Mouse (Mus musculus) urinary bladder, adult 18-20 months (tissue): Measurements from ENCODE around the gene Efnb3.

Experiments
- DNase-seq, 2 experiments: peaks; one replicate each; pipeline ENCODE4 v3.0.0; 2022; ENCODE audit warnings: low spot score in 2 of 2, mixed read lengths in 2 of 2

The Efnb3 gene

DNA sequence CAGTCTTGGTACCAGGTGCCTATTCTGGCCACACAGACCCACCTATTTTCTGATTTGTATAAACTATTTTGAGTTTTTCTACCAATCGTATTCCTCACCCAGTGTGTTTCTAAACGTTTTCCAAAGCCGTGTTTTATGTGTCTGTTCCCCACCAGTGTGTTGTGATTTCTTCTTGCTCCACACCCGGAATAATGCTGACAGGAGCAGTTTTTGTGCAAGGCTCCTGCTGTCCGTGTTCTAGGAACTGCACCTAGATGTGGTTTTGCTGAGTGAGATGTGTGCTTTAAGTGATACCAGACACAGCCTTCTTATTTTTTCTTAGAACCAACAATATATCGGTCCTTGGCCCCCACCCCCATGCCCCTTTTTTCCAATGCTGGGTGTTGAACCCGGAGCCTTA, 24.0 kb upstream of the Efnb3 start:
- DNase-seq, result no peak

DNA sequence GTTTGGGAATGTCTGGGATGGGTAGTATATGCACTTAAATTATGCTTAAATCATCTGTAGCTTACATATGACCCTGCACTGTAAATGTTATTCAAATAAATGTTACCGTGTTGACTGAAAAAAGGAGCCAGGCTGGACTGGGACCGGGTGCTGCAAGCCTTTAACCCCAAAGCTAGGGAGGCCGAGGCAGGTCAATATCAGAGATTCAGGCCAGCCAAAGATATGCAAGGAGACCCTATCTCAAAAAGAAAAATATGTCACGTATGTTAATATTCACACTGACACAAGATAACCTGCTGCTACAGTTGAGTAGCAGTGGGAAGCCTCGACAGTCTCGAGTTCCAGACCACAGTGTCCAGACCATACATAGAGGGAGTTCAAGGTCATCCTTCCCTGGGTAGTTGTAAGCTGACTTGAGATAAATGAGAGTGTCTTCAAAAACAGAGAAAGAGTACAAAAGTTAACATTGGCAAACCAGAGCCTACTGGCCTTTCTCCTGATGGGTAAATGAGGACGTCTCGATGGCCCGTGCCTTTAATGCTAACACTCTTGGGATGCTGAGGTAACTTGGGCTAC, 22.3 kb upstream of the Efnb3 start:
- no peak for DNase-seq

DNA sequence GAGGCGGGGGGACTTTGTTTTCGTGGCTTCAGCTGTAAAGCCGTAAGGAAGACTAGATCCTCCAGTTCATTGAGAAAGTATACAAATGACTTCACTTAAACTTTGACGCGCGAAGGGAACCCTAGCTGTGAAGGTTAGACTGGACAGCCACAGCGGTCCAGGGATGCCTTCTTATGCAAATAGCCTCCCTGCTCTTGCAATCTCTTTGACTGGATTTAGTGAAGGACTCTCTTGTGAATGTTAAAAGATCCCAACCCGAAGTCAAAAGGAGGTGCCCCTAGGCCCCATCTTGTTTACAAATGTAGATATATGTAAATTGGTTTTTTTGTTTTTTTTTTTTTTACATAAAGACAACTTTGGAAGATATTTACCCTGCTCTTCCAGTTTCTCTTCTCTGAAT, 21.8 kb upstream of the Efnb3 start:
- DNase-seq, result no peak

DNA sequence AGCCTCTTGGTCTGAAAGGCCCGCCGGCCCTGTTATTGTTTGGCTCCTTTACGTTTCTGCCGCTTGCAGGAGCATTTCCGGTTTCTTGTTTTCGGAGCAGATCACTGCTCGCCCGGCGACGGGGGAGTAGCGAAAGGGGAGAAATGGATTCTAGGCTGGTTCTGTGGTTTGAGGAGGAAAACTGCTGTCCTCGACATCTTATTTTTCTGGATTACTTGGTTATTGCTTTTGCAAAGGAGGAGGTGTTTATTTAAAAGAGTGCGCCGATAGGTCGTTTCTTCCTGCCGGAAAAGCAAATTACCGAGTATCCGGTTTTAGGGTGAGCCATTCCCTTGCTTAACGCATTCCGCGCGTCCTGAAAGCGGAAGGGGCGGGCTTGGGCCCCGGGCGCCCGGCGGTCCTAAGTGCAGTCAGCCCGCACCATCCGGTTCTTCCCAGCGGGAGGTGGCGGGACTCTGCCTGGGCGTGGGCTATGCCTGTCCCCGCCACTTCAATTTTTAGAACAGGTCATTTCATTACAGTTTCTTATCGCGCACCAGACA, 21.2 kb upstream of the Efnb3 start:
- DNase-seq, result peak; percentile 76 to 89

DNA sequence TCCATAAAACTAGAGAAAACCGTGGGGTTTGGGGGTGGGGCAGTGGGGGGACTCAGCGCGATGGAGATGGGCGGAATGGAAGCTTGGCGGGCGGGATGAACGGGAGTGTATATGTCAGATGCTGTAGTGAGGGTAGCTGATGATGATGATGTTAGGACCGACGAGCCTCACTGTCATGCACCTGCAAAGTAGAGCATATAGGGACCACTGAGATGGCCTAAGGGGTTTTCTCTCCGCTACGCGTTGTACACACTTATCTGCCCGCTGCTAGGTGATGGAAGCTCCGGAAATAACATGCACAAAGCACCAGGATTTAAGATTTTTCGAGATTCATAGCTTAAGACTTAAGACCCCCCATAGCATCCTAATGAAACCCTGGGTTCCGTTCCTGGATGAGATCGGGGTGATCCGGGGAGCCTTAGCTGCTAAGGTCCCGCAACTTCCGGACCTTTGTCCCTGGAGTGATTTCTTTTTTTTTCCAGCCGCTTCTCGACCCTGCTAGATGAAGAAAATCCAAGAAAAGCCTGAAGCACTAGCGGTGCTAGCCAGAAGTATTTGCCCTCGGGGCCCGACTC, 20.7 kb upstream of the Efnb3 start:
- peak in 1 of 2 experiments; percentile 21 for DNase-seq

DNA sequence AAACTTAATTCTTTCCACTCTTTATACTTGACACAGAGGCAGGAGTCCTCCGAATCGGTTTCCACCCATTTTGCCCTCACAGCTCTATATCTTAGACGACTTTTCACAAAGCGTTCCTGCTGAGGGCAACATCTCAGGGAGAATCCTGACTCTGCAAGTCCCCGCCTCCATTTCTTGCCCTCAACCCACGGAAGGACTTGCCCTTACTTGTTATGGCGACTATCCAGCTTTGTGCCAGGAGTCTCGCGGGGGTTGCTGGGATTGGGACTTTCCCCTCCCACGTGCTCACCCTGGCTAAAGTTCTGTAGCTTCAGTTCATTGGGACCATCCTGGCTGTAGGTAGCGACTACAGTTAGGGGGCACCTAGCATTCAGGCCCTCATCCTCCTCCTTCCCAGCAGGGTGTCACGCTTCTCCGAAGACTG, 20.1 kb upstream of the Efnb3 start, which contains the start of the genes Wrap53 and Trp53:
TSS of gene Wrap53 (minus strand) at position 165 of the 424 bp plus-strand sequence.
TSS of gene Trp53 (plus strand) at position 269 of the 424 bp plus-strand sequence.
- DNase-seq, result peak; percentile 89 to 90

DNA sequence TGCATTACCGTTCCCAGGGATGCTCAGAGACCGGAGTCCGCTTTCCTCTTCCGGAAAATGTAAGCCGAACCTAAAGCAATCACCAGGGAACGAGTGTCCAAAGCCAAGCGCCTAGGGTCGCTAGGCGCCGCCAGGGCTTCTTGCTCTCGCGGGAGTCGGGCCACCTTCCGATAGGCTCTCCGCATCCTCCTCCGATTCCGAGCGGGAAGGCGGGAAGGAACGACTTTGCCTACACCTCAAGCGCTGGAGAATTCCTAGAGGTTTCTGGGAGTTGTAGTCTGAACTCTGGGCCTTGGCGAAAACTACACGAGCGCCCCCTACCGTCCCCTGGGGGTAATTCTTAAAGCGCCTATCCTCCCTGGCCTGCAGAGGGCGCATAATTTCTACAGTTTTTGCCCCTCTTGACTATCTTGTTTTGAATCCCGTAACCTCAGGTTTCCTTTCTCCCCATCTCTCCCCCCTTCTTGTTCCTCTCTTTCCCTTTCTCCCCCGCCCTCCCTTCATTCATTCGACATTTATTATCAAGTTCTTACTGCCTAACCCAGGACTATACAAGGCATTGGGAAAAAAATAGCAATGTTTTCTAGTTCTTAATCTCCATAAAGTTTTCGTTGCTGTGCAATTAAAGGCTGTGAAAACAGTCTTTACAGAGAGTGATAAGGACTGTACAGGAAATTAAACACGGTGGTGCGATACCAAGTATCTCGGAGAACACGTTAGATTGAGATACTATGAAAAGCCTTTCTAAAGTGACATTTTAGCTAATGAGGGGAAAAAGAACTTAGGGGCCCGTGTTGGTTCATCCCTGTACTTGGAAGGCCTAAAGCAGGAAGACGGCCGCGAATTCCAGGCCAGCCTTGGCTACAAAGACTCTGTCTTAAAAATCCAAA, 19.4 kb upstream of the Efnb3 start:
- DNase-seq, result peak; percentile 92 to 95

DNA sequence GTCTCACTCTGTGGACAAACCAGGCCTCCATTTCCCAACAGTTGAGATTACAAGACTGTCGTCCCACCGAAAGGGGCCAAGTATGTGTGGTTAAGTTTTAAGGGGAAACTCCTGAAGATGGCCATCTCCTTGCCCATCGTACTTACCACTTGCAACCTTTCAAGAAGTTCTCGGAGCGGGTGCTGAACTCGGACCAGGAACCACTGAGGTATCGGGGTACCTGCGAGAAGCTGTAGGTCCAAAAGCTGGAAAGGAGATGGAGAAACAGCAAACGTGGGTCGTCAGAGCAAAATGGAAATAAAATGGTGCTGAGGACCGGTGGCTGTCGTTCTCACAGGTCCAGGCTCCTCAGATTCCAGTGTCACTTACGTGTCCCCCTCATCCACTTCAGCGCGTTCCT, 18.3 kb upstream of the Efnb3 start:
- DNase-seq, result no peak

DNA sequence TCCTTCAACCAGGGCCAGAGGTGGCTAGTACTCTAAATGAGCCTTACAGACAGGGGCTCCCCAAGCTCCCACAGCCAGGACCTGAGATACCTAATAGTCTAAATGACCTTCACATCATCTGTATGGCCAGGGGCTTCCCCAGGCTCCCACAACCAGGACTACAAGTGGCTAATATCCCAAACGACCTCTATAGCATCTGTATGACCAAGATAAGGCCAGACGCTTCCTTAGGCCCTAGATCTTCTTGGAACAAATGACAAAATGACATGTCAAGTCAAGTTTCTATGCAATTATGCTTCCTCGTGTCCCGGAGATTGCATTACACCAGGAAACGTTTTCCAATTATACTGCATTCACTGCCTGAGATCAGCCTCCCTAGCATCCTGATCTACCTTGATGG, 16.3 kb upstream of the Efnb3 start:
- DNase-seq, result no peak

DNA sequence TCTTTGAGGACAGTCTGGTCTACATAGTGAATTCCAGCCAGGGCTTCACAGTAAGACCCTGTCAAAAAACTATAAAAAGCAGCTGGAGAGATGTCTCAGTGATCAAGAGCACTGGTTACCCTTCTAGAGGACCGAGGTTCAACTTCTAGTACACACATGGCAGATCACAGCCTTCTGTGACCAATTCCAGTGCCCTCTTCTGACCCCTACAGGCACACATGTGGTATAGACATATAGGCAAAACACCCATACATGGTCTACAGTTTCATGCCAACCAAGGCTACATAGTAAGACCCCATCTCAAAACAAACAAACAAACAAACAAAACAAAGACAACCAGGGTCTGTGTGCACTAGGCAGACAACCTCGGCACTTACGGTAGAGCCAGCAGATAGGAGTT, 15.2 kb upstream of the Efnb3 start:
- DNase-seq, result no peak

DNA sequence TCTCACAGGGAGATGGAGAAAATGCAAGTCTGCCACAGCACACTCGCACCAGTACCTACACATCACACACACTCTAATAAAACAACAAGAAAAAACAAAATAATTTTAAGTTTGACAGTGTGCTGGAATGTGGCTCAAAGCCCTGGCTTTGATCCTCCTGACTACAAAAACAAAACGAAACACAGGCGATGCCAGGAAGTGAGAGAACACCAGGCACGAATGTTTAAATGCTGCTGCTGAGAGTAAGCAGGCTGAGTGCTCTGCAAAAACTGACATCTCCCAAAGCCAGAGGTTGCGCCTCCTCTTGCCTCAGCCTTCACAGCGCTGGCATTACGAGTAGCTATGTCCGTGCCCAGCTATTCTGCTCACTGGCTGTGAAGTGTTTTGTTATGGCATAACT, 5.1 kb upstream of the Efnb3 start:
- DNase-seq, result no peak

DNA sequence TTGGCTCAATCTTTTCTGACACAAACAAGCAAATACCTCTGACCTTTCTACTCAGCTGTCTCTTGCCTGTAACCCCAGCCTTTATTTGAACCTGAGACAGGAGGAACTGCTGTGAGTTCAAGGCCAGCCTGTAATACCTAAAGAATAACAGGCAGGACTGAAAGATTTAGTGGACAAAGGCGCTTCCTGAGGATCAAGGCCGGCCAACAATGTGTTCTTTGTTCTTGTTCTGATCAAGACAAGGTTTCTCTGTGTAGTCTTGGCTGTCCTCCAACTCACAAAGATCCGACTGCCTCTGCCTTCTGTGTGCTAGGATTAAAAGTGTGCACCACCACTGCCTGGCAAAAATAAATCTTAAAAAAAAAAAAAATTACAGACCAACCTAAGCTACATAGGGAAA, 4.4 kb upstream of the Efnb3 start:
- DNase-seq, result no peak

DNA sequence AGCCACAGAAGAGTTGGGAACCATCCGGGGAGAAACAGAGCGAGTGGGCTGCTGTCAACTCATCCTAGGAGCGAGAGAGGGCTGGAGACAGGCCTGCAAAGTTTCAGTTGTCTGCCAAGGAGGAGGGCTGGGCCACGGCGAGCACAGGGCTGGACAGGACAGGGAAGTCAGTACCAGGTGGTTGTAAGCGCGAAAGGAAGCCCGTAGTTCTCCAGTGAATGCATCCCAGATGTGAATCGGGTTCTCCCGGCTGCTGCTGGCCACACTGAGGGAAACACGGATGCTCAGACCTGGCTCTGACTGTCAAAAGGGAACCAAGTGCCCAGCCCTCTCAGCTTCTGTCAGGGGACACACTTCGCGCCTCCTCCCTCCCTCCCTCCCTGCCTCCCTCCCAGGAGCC, 3.4 kb upstream of the Efnb3 start:
- DNase-seq, result no peak

DNA sequence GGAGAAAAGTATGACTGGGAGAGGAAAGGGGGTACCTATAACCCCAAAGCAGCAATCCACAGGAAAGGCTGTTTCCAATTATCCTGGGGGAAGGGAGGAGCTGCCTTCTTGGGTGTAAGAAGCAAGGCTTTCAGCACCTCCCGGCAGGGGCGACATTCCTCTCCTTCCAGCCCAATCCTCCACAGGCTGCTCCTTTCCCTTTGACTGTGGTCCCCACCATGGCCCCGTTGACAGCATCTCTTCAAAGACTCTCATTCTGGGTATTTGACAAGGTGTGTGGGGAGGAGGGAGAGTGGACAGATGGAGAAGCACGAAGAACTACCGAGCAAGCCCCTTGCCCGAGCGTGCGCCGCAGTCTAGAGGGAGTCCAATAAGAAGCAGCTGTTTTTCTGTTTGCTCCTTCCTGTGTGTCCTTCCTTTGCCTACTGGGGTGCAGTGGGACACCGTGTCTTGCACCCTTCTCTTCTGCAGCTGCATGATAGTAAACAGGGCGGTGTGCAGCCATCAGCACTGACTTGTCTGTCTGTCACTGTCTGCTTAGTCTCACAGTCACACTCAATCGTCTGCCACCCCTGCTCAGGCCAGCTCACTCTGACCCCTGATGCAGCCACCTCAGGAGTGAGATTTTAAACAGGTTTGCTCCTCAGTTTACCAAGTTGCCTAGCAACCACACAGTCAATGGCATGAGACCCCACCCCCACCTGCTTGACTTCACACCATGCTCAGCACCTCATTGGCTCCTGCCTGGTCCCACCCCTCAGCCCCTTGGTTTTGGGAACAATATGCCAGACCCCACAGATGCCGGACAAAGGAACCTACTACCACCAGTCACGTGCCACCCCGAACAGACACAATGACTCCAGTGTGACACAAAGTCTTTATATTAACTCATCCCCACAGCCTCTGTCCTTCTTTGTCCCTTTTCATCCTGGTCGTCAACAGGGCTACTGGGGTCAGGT, 1.2 kb upstream of the Efnb3 start:
- DNase-seq, result no peak

DNA sequence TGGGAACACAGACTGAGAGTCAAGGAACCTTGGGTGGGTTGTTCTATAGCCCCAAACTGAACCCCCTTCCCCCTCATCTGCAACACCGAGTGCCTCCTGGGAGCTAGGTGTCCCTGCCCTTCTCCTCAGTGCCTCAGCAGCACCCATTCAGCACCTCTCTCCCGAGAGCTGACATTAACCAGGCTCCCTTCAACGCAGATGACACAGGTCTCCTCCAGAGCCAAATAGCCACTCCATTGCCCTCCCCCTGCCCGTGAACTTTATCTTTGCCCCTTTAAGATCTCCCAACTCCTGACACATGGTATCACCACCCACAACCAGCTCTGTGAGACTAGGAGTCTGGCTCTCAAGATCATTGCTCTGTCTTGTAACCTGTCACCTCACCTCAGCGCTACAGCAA, 822 bp downstream of the Efnb3 start:
- no peak for DNase-seq

DNA sequence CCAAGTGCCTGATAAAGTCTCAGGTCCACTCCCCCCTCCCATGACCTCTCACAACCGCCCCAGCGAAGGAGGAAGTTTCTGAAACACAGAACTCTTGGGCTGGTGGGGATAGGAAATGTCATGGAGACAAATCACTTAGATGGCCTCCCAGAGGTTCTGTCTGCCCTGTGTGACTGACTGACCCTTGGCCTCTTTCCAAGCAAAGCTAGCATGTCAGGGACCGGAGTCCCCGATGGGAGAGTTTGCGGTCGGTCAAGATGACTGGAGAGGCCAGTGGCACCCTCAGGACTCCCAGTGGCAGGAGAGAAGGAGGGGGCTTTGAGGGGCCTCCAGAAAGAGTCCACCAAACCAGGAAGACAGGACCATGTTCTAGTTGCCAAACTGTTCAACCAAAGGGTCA, 1.2 kb downstream of the Efnb3 start:
- DNase-seq, result no peak

DNA sequence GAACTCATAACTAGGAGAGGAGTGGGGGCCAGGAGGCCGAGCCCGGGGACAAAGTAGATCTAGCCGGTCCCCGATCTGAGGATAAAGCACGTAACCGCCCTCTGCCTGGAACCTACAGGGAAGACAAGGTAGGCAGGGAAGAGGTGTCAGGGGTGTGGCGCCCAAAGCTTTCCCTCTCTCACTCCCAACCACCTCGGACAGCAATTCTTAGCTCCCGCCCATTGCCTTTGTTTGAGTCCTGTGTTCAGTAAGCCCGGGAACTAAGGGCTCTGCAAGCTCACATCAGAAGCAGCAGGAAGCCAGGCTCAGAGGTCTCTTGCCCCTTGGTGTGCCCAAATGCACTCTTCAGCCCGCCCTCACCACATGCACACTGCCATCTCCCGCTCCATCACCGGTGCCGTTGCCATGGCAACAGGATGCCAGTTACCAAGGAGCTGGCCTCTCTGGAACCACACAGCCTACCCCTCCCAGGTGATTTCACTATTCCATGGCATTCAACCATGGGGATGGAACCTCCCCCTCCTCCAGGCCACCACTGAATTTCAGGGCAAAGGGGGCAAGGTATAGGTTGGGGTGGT, 2.5 kb downstream of the Efnb3 start:
- DNase-seq, result no peak

DNA sequence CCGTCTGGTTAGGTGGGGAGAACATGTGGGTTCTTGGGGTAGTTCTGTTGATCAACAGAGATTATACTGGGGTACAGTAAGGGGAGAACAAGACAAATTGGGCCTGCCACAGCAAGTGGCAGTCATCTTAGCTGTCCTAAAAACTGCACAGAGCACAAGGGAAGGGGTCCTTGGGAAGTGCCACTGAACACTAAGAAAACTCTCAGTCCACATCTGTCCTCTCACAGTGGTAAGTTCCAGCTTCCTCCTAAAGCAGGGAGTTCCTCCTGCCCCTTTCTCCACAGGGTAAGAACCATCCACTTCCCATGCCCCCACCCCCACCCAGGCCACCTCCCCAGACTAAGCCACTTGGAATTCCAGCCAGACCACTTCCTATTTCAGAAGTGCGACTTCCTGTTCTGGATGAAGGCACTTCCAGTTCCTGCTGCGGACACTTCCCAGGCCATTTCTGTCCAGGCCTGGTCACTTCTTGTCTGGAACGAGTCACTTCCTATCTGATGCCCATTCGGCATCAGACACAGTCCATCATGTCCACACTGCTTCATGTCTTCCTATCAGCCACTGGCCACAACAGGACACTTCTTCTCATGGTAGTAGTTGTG, 5.4 kb downstream of the Efnb3 start:
- DNase-seq, result no peak

DNA sequence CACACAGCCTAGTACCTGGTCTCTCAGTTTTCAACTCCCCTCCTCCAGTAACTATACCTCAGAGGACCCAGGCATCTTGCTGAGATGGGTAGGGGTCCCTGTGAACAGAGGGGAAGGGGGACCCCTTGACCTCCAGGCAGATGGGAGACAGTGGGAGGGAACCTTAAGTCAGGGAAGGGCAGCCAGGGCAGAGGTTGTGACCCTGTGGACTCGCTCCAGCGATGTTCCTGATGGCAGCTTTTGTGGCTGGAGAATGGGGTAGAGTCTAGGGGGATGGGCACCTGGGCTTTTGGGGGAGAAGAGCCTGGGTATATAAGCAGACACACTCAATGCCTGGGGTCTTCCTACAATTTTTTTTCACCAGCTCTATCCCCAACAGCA, 6.7 kb downstream of the Efnb3 start:
- no peak for DNase-seq

DNA sequence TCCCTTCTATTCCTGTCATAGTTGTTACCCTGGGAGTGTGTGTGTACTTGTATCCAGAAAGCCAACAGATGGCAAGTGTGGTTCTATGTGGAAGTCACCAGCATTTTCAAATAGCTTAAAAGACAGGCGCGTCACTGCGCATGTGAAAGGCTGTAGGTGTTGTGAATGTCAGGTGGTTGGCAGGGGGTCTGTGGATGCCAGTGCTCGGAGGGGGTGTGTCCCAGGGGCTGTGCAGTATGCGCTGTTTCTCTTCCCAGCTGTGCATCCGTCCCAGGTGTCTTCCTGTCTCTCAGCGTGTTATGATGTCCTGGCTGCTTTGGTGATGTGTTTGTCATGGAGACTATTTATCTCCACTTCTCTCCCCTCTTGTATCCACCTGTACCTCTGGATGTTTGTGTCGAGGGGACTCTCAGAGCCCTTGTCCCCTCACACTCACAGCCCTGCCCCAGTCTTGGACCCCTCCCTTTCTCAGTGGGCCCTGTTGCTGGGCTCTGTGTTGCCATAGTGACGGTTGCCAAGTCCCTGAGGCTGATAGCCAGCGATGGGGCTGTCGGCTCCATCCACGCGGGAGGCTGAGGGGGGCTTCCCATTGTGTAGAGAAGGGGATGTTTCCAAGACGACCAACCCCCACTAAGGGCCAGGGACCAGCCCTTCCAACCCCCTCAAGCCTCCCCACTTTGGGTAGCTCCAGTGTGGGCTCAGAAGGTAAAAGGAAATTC, 7.2 kb downstream of the Efnb3 start:
- DNase-seq, result no peak
